Mouse (Mus musculus): Measurements from ENCODE around the gene Ell. TPM values are rescaled to one million over a fixed set of nuclear protein-coding genes. Genes with fewer than 3 reads are reported as not detected.

Ell gene
- polyA plus RNA-seq, 1 experiment from 2014 or later, result 15.9 TPM

DNA sequence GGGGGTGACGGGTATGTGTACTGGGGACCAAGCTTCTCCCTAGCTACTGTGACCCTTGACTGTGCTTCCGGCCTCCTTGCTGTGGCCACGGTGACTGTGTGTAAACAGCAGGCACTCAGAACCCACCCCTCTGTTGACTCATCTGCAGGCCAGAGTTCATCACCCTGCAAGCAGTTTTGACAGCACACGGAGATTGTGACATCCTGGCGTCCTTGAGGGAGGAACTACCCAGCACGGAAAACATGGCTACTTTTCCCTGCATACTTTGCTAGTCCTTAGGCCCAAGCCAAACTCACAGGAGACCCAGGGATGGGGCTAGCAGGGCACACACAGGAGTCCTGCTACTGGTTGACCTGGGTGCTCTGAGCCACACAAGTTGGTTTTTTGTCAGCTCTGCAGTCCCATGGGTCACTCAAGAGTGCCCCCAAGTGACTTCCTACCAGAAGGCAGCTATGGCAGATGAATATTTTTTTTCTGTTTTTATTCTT, 5.0 kb downstream of the Ell start:
- no peak overlapping the region; the same call in 1 of the 2 replicates for H3K4me2 ChIP-seq (replicated peaks)
- WGBS, result 34% methylated on average over 6 of the region's 6 CpGs
- no peaks in the 10 kb centered on the region for H3K9me3 ChIP-seq
- no peak overlapping the region for H3K9ac ChIP-seq
- ATAC-seq, result no peak
- H3K27me3 ChIP-seq (replicated peaks), result no peaks in the 10 kb centered on the region
- H3K27ac ChIP-seq, result peak overlapping the region; percentile 14; the same call in 1 of the 2 replicates
- peaks cover 34% of the 10 kb centered on the region for H3K4me1 ChIP-seq (replicated peaks)
- H3K36me3 ChIP-seq, result no peaks in the 10 kb centered on the region
- H3K4me3 ChIP-seq (replicated peaks), result no peak overlapping the region

- no peaks in the 10 kb centered on the region for H3K9me3 ChIP-seq
- H3K4me1 ChIP-seq (replicated peaks), result peaks cover 21% of the 10 kb centered on the region
- H3K27ac ChIP-seq, result no peak overlapping the region
- ATAC-seq, result no peak
- 82% methylated on average over 4 of the region's 4 CpGs for WGBS
- H3K36me3 ChIP-seq, result no peaks in the 10 kb centered on the region
- H3K27me3 ChIP-seq (replicated peaks), result no peaks in the 10 kb centered on the region
- no peak overlapping the region for H3K4me2 ChIP-seq (replicated peaks)
- H3K4me3 ChIP-seq (replicated peaks), result no peak overlapping the region
- no peak overlapping the region for H3K9ac ChIP-seq
Measured at GRCm38 (mm10) chr8:70546412-70546811, 7.2 kb downstream of the Ell start.

GRCm38 (mm10) chr8:70547762-70548161, 8.5 kb downstream of the Ell start:
- Histone ChIP-seq H3K27me3 (replicated peaks) (no peaks in the 10 kb centered on the region), H3K4me1 (replicated peaks) (peaks cover 21% of the 10 kb centered on the region), H3K36me3 (no peaks in the 10 kb centered on the region), H3K4me3 (replicated peaks) (no peak overlapping the region), H3K9ac (no peak overlapping the region), H3K4me2 (replicated peaks) (no peak overlapping the region), H3K27ac (no peak overlapping the region), H3K9me3 (no peaks in the 10 kb centered on the region)
- ATAC-seq, result no peak
- 87% methylated on average over 6 of the region's 6 CpGs for WGBS

DNA sequence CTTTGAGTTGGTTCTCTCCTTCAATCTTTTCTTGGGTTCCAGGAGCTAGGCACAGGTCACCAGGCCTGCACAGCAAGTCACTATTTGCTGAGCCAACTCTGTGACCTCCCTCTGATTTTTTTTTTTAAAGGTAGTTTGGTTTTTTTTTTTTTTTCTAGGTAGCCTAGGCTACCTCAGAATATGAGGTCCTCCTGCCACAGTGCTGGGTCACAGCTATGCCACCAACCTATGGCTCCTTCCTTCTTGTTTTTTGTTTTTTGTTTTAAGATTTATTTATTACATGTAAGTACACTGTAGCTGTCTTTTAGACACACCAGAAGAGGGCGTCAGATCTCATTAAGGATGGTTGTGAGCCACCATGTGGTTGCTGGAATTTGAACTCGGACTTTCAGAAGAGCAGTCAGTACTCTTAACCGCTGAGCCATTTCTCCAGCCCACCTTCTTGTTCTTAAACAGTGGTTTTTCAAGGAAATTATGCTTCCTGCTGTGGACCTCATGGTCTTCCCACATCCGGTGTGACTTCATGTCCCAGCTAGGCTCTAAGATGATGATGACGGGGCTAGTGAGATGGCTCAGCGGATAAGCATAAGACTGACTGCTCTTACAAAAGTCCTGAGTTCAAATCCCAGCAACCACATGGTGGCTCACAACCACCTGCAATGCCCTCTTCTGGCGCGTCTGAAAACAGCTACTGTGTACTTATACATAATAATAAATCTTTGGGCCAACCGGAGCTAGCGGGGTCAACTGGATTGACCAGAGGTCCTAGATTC, 10.3 kb downstream of the Ell start:
- no peaks in the 10 kb centered on the region for H3K27me3 ChIP-seq (replicated peaks)
- WGBS, result 90% methylated on average over 10 of the region's 10 CpGs
- no peak overlapping the region for H3K27ac ChIP-seq
- no peaks in the 10 kb centered on the region for H3K9me3 ChIP-seq
- H3K9ac ChIP-seq, result no peak overlapping the region
- no peak overlapping the region for H3K4me2 ChIP-seq (replicated peaks)
- no peak for ATAC-seq
- no peak overlapping the region for H3K4me3 ChIP-seq (replicated peaks)
- no peaks in the 10 kb centered on the region for H3K36me3 ChIP-seq
- H3K4me1 ChIP-seq (replicated peaks), result peaks cover 27% of the 10 kb centered on the region

DNA sequence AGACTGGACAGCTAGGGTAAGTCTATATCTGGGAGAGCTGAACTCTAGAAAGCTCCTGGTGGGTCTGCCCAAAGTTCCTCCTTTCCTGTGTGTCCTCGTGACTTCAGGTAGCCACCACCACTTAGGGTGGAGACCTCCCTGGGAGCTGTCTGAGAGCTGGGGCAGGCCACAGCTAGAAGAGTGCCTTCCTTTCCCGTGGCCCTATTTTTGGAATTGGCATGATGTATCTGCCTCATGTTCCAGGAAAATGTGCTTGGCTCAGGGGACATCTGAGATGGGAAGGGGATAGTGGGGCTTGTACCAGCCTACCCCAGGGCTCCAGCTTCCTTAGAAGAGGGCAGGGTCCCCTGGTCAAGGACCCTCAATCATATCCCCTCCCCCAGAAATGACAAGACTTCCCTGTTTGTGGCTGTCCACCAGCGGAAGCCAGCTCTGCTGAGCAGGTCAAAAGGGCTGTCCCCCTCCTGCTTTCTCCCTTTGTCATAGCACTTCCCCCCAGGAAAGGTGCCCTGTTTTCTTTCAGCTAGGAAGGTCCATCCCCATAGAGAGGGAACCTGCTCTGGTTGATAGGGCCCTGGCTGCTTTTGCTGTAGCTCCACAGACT, 12.4 kb downstream of the Ell start:
- no peak overlapping the region for H3K4me3 ChIP-seq (replicated peaks)
- no peak for ATAC-seq
- no peak overlapping the region for H3K4me2 ChIP-seq (replicated peaks)
- H3K9me3 ChIP-seq, result no peaks in the 10 kb centered on the region
- 56% methylated on average over 3 of the region's 3 CpGs for WGBS
- H3K36me3 ChIP-seq, result no peaks in the 10 kb centered on the region
- H3K9ac ChIP-seq, result no peak overlapping the region
- no peak overlapping the region for H3K27ac ChIP-seq
- H3K27me3 ChIP-seq (replicated peaks), result no peaks in the 10 kb centered on the region
- peaks cover 28% of the 10 kb centered on the region for H3K4me1 ChIP-seq (replicated peaks)

GRCm38 (mm10) chr8:70552836-70553235, 13.6 kb downstream of the Ell start:
- no peak overlapping the region for H3K4me2 ChIP-seq (replicated peaks)
- H3K4me3 ChIP-seq (replicated peaks), result no peak overlapping the region
- no peak overlapping the region; the same call in 1 of the 2 replicates for H3K9ac ChIP-seq
- no peaks in the 10 kb centered on the region for H3K36me3 ChIP-seq
- no peak for ATAC-seq
- peaks cover 24% of the 10 kb centered on the region for H3K4me1 ChIP-seq (replicated peaks)
- 47% methylated on average over 1 of the region's 1 CpGs for WGBS
- H3K27me3 ChIP-seq (replicated peaks), result no peaks in the 10 kb centered on the region
- H3K27ac ChIP-seq, result no peak overlapping the region
- no peaks in the 10 kb centered on the region for H3K9me3 ChIP-seq

GRCm38 (mm10) chr8:70553740-70554139, 14.5 kb downstream of the Ell start:
- H3K9me3 ChIP-seq, result no peaks in the 10 kb centered on the region
- no peak overlapping the region for H3K27ac ChIP-seq
- no peaks in the 10 kb centered on the region for H3K36me3 ChIP-seq
- H3K4me2 ChIP-seq (replicated peaks), result no peak overlapping the region
- 0 out of 2 replicates have a peak, but pooled peaks have one; percentile 7 for ATAC-seq
- peaks cover 24% of the 10 kb centered on the region for H3K4me1 ChIP-seq (replicated peaks)
- no peak overlapping the region for H3K4me3 ChIP-seq (replicated peaks)
- no peak overlapping the region for H3K9ac ChIP-seq
- H3K27me3 ChIP-seq (replicated peaks), result no peaks in the 10 kb centered on the region

DNA sequence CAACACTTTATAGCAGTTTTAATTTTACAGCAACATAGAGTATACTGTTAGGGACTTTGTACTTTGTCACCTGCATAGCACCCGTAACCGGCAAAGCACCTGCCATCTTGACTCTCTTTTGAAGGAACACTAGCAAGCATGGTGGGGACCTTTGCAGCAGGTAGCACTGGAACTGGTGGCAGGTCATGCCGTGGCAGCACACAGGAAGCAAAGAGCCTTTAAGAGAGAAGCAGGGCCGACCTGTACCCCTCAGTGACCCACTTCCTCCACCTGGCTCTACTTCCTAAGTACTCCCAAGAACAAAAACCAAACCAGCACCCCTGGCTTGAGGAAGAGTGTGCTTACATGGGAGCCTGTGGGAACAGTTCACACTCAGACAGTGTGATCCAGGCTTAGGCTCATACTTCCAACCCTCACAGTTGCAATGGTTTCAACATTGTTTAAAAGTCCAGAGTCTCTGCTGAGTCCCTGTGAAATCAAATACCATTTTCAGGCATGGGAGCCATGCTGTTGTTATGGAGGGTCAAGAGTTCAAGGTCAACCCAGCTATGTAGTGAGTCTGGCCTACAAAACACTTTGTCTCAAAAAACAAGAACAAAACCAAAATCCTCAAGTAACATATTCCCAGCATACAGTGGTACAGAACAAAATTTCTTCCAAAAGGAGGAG, 16.0 kb downstream of the Ell start:
- Histone ChIP-seq H3K9ac (no peak overlapping the region), H3K27me3 (replicated peaks) (no peaks in the 10 kb centered on the region), H3K4me2 (replicated peaks) (no peak overlapping the region), H3K36me3 (no peaks in the 10 kb centered on the region), H3K9me3 (no peaks in the 10 kb centered on the region), H3K4me3 (replicated peaks) (no peak overlapping the region), H3K4me1 (replicated peaks) (peaks cover 30% of the 10 kb centered on the region), H3K27ac (no peak overlapping the region)
- no peak for ATAC-seq
- 77% methylated on average over 4 of the region's 4 CpGs for WGBS

GRCm38 (mm10) chr8:70558334-70558733, 19.1 kb downstream of the Ell start:
- Histone ChIP-seq H3K9me3 (no peaks in the 10 kb centered on the region), H3K4me1 (replicated peaks) (peaks cover 40% of the 10 kb centered on the region), H3K36me3 (no peaks in the 10 kb centered on the region), H3K4me3 (replicated peaks) (no peak overlapping the region), H3K27me3 (replicated peaks) (no peaks in the 10 kb centered on the region), H3K4me2 (replicated peaks) (no peak overlapping the region), H3K9ac (no peak overlapping the region), H3K27ac (no peak overlapping the region)
- ATAC-seq, result no peak
- WGBS, result 65% methylated on average over 4 of the region's 4 CpGs

DNA sequence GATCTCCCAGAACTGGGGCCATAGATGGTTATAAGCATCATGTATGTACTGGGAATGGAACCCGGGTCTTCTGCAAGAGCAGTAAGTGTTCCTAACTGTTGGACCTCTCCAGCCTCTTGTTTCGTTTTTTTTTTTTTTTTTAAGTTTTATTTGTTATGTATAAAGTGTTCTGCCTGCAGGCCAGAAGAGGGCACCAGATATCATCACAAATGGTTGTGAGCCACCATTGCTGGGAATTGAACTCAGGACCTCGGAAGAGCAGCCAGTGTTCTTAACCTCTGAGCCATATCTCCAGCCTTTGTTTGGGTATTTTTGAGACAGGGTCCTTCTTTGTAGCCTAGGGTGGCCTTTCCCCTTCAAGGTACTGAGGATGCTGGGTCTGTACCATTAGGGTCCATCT, 19.7 kb downstream of the Ell start:
- Histone ChIP-seq H3K27me3 (replicated peaks) (no peaks in the 10 kb centered on the region), H3K4me1 (replicated peaks) (peaks cover 34% of the 10 kb centered on the region), H3K9me3 (no peaks in the 10 kb centered on the region), H3K27ac (no peak overlapping the region), H3K4me2 (replicated peaks) (no peak overlapping the region), H3K9ac (no peak overlapping the region), H3K36me3 (no peaks in the 10 kb centered on the region), H3K4me3 (replicated peaks) (no peak overlapping the region)
- ATAC-seq, result no peak
- 79% methylated on average over 3 of the region's 3 CpGs for WGBS

GRCm38 (mm10) chr8:70560096-70560495, 20.8 kb downstream of the Ell start:
- no peak for ATAC-seq
- Histone ChIP-seq H3K27me3 (replicated peaks) (no peaks in the 10 kb centered on the region), H3K4me2 (replicated peaks) (no peak overlapping the region), H3K27ac (no peak overlapping the region), H3K4me3 (replicated peaks) (no peak overlapping the region), H3K9me3 (no peaks in the 10 kb centered on the region), H3K9ac (no peak overlapping the region), H3K4me1 (replicated peaks) (peaks cover 35% of the 10 kb centered on the region), H3K36me3 (no peaks in the 10 kb centered on the region)
- 80% methylated on average over 2 of the region's 2 CpGs for WGBS

GRCm38 (mm10) chr8:70560564-70560963, 21.3 kb downstream of the Ell start:
- no peak overlapping the region for H3K9ac ChIP-seq
- no peaks in the 10 kb centered on the region for H3K36me3 ChIP-seq
- H3K4me2 ChIP-seq (replicated peaks), result no peak overlapping the region
- peaks cover 37% of the 10 kb centered on the region for H3K4me1 ChIP-seq (replicated peaks)
- no peak overlapping the region for H3K4me3 ChIP-seq (replicated peaks)
- 67% methylated on average over 3 of the region's 3 CpGs for WGBS
- no peaks in the 10 kb centered on the region for H3K9me3 ChIP-seq
- H3K27ac ChIP-seq, result peak overlapping the region; percentile 33; the same call in 1 of the 2 replicates
- H3K27me3 ChIP-seq (replicated peaks), result no peaks in the 10 kb centered on the region
- ATAC-seq, result no peak
